Mouse (Mus musculus) layer of hippocampus, adult 8-10 months (tissue): Measurements from ENCODE around the gene Hdgfl1. TPM values are rescaled to one million over a fixed set of nuclear protein-coding genes. Genes with fewer than 3 reads are reported as not detected.

Experiments used
- DNase-seq, 2 experiments: peaks; one replicate each; pipeline ENCODE4 v3.0.0; 2022; ENCODE audit warnings: low spot score in 2 of 2
- total RNA-seq, 4 experiments: library from RNA; stranded (reverse); gene quantifications; 2 replicates each; pipeline ENCODE4 v1.2.4; 2022

The Hdgfl1 gene
- total RNA-seq = not detected

GRCm38 (mm10) chr13:26769955-26770354 lies at the start of gene Hdgfl1:
TSS of gene Hdgfl1 (minus strand) at chr13:26770165.
- no peak for DNase-seq

GRCm38 (mm10) chr13:26795460-26795859 lies 25.5 kb upstream of the Hdgfl1 start:
- DNase-seq = no peak

DNA sequence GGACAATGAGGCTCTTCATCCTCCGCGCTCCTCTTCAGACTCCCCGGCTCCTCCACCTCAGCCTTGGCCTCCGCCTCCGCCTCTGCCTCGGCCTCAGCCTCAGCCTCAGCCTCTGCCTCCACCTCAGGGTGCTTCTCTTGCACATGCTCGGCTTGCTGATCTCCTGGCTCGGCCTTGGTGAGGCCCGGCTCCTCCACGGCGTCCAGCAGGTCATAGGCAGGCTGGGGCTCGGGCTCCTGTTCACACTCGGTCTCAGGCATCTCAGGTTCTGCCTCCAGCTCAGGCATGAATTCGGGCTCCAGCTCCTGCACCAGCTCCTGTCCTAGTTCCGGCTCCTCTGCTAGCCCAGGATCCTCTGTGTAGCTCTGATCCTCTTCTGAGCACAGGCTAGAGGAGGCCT lies 541 bp downstream of the Hdgfl1 start:
- no peak for DNase-seq

DNA sequence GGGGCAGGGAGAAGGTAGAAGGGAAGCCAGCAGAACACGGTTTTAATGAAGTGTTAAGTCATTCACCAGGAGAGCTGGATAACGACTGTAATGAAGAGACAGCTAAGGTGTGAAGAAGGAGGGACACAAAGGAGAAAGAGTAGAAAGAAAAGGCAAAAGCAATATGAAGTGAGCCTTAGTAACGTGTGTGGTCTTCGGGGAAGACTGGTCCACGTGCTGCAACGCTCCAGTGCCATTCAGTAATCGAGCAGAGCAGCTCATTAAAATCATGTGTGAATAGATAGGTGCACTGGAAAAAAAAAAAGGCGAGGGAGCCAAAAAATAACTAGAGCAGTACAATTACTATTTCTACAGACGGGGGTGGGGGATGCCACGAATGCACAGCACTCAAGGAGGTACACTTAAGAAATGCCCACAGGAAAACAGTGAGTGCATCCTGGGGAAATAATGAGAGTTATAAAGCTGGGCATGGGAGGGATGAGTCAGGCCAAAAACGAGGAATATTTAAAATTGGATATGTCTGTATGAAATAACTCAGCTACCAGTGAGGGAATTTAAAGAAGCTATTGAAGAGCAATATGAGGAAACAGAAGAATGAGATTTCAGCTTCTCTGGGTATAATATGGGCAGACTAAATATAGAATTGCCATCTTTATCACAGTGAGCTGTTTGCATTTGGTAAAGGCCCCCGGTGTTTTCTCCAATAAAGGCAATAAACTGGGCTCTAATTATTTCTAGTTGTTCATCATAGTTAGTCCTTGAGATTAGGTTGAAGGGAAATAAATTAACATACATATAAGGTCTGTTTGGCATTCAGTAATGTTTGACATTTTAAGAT lies 7.8 kb downstream of the Hdgfl1 start:
- no peak for DNase-seq

DNA sequence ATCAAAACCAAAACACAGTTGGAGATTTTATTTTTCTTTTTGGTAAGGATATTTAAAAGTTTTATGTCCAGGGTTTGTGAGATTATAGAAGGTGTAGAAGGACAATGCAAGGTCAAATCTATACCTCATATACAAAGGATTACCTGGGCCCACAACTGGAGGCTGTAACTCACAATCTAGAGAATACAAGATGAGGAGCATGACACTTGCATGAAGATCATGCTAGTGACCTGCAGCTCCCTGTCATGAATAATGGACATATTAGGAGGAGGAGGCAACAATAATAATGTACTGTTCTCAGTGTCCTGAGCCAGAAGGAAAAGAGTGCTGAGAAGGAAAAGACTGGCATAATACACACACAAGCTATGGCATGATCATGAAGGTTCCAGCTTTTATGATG lies 17.1 kb downstream of the Hdgfl1 start:
- DNase-seq = no peak

- DNase-seq = no peak
Observed at GRCm38 (mm10) chr13:26752414-26752813, 17.6 kb downstream of the Hdgfl1 start.

DNA sequence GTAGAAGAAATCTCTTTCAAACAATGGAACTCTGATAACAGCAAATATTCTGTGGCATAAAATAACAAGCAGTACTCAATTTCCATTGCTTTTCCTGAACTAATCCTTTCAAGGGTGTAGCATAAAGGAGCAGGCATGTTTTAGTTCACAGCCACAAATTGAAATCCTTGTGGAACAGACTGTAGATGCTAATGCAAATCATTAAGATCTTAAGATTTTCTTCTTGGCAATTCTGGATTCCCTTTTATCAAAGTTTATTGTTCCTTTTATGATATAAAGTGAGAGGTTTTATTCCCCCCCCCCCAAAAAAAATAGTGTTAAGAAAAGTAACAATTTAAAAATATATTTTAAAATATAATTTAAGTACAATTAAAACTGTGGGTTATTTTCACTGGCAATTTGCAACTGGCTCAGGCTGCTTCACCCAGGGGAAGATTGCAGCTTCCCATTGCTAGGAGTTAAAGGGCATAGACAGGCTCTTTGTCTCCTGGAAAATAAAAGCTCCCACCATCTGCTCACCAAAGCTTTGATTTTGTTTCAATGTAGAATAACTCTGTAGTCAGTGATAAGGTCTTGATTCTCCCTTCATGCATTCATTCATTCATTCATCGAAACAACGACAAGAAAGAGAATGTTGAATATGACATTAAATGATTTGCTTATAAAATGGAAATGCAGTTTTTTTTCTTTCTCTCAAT lies 24.1 kb downstream of the Hdgfl1 start:
- no peak for DNase-seq

GRCm38 (mm10) chr13:26745059-26745759 lies 24.8 kb downstream of the Hdgfl1 start:
- no peak for DNase-seq

- no peak for DNase-seq
Observed at GRCm38 (mm10) chr13:26744068-26744467, 25.9 kb downstream of the Hdgfl1 start.

GRCm38 (mm10) chr13:26734981-26735380 lies 35.0 kb downstream of the Hdgfl1 start:
- no peak for DNase-seq

DNA sequence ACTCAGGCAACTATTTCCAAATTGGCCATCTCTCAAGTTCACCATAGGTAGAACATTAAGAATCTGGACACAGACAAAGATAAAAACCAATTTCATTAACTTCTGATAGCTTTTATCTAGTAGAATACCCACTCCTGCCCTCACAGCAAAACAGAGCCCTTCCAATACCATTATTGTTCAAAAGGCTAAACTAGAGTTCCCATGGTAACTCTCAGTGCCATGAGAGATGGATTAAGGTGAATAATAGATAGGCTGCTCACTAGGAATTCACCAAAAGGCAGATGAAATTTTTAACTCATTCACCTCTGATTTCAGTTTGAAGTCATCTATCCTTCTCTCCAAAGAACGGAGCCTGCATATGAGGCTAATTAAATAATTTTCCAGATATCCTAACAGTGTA lies 45.7 kb downstream of the Hdgfl1 start:
- no peak for DNase-seq

- no peak for DNase-seq
Observed at GRCm38 (mm10) chr13:26721333-26721732, 48.6 kb downstream of the Hdgfl1 start.

- DNase-seq = no peak
Observed at GRCm38 (mm10) chr13:26720917-26721316, 49.0 kb downstream of the Hdgfl1 start.

GRCm38 (mm10) chr13:26719146-26719715 lies 50.7 kb downstream of the Hdgfl1 start:
- DNase-seq = no peak
